Mouse (Mus musculus) 416B (cell line): ENCODE data around the gene Tlk1.

ENCODE experiments used
- DNase-seq: peaks from one replicate; pipeline ENCODE4 v3.0.0; 2011; ENCODE audit warnings: low read depth

Gene Tlk1

DNA sequence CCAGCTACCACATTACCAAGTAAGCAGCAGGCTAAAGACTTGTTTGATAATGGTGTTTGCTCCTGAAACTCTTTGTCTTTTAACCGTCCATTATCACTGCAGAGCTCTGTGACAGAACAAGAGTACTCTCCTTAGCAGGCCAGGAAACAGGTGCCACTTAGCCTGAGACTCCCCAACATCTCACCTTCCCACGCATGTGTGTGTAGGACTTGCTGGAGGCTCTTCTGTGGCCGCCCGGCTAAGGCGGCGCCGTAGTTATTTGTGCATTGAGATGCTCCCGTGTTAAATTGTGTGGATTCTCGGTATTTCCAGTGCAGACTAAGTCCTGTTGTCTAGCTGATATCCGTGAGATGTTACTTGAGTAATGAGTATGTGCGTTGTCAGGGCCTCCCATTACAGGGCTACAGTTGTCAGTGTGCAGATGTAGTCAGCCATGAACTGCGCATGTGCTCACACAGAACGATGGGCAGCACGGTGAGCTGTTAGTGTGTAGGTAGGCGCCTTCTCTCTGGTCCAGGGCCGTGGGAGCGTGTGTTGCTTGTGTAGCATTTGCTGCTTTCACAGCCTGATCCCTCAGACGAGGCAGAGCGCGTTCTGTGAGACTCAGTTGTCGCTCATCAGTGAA is 137.0 kb downstream of the Tlk1 start:
- no peak for DNase-seq

DNA sequence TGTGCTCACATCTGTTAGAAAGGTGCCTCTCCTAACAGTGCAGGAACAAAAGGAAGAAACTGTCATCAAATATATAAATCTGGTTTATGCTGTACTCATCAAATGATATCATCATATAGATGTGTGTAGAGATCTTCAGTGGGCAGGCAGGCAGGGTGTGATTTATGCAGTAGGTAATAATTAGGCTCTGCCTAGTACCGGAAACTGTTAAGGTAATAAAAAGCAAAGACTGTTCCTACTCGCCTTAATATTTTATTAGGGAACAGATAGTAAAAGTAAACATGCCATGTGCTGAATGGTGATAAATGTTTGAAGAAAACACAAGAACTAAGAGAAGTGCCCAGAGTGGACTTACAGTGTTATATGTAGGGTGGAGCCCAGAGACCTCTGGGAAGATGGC is 143.2 kb downstream of the Tlk1 start:
- no peak for DNase-seq

DNA sequence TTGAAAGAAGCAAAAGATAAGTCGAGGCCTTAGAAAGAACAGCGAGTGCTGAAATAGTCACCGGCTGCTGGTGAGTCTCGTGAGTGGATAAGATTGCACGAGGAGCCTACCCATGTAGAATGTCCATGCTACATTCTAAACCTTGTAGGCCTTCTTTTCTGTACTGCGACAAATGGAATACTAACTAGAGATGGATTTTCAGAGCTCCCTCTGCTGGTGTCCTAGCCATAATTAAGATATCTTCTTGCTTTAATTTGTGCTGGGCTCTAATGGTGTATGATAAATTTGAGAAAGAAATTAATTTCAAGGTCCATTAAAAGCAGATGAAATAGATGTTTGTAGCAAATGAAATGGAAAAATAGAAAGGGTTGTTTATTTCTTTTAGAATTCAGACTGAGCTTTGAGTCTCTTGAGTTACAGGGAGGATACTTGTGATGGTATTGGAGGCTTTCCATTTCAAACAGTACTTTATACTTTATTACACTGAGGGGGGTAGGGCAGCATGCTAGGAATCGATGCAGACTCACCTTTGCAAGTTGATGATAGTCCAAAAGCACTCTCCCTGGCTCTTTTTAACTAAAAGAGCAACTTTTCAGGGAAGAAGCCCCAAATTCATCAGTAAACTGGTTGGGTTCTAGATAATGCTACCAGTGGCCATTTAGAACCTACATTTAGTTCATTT is 151.9 kb downstream of the Tlk1 start:
- peak; percentile 45 for DNase-seq

DNA sequence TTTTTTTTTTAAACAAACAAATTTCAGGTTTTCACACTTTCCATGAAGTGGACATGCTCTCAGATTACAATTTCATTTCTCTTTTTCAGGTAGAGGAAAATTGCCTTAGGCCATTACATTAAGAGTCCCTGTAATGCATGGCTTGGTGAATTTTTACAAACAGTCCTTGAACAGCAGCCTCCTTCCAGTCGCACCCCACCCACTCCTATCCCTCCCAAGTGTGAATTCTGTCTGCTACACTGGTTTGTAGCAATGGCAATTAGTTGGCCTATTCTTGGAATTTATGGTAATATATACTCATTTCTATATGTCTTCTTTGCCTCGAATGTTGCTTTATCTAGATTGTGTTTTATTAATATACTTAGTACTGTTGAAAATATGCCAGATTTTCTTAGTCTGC is 153.1 kb downstream of the Tlk1 start:
- no peak for DNase-seq

DNA sequence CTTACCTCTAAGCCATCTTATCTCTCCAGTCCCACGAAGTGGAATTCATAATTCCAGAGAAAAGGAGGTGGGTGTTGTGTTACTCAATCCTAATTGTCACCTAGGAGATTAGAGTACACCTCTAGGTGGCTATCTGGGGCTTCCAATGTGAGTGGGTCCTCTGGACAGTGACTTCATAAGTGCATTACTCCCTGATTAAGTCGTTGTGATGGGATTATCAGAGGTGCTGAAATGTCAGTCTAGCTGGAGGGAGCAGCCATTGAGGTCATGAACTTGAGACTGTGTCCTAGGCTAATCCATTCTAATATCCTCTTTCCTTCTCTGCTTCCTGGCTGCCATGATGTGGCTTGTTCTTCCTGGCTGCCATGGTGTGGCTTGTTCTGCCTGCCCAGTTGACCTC is 155.6 kb downstream of the Tlk1 start:
- no peak for DNase-seq

DNA sequence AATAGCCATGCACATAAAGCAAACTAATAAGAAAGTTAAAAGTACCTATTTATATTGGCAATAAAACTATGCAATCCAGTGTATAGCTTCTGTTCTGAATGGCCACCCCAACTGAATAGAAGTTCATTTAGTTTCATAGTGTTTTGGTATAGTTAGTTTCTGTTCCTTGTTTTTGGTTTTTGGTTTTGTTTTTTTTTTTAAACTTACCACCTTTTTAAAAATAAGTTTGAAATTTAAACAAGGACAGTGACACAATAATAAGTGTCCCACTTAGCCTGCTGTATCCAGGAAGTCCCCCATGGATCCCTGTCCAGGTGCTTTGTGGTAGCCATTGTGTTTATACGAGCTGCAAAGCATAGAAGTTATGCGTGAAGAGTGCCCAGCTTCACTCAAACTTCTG is 156.3 kb downstream of the Tlk1 start:
- no peak for DNase-seq

DNA sequence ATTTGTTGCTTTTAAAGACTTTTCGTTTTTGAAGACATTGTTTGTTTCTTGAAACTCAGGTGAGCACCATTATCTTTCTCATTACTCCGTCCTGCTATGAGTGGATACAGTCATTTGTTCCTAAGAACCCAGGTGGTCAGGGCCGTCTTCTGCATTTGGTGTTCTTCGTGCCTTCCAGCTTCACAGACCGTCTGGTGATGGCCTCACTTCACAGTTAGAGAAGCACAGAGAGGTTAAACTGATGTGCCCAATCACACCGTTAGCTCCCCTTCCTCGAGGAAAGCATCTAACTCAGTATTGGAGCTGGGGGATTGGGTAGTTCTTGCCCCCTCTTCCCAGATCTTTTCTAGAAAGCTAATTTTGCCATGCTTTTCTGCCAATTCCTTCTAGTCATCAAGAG is 158.5 kb downstream of the Tlk1 start:
- no peak for DNase-seq

DNA sequence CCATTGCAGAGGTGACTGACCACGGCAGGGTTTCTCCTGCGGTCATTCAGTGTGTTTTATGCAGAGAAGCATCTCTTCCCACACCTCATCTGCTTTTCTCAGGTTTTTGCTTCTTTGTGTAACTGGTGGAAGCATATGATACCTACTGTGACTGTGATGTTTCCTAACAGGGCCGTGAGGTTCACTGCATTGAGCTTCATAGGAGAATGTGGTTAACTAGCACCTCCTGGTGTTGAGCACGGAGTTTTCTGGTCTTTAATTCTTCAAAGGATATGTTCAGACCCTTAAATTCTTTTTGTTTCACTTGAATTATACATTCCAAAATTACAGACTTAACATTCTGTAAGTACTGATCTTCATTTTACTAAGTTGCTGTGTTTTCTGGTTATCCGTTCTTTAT is 161.8 kb downstream of the Tlk1 start:
- peak; percentile 68 for DNase-seq
